Comparison of ENCODE assay signal across 9 mouse cellular contexts in genomic region chr8:127499720-127500114, GRCm38 (mm10).
A peak's percentile ranks its signal among the peaks of the same experiment; 100 is the strongest.
DNase-seq lines count a peak whose midpoint lies in the region; ATAC-seq lines count a peak whose summit lies in the region.
"Had no signal": no experiment of that assay in that cellular context is flagged by ENCODE, and none has a peak within 500 bp of the region (broad histone marks: within the 10 kb centered on the region; RNA-seq: fewer than 3 reads in every experiment).

No protein-coding gene starts in this region.

- no peak for DNase-seq in heart, postnatal 10 days
- no peak for DNase-seq in adrenal gland, adult 8-10 months
- DNase-seq in layer of hippocampus, postnatal 14 days (ENCODE audit: low spot score in 2 of 2), result no peak
- DNase-seq: kidney, postnatal 14 days had no signal

- no peaks in the 10 kb centered on the region for H3K9me3 ChIP-seq in heart, embryonic 14.5 days (ENCODE audit: control insufficient read depth, low read length)

- H3K27me3 ChIP-seq in heart, embryonic 14.5 days (ENCODE audit: control insufficient read depth, insufficient read depth, low read length), result no peaks in the 10 kb centered on the region

- no peak overlapping the region for H3K27ac ChIP-seq in heart, embryonic 14.5 days (replicated peaks in 1 of 2; ENCODE audit: control insufficient read depth in 1 of 2, insufficient read depth in 1 of 2, low read depth in 2 of 2, low read length in 2 of 2)

- peaks cover 0 to 14% of the 10 kb centered on the region in 2 experiments; a peak in 2 of 4 replicates for H3K4me1 ChIP-seq in heart, embryonic 14.5 days (ENCODE audit: control insufficient read depth in 2 of 2, insufficient read depth in 2 of 2, low read length in 2 of 2)

- no peaks in the 10 kb centered on the region for H3K36me3 ChIP-seq in heart, embryonic 14.5 days (ENCODE audit: control insufficient read depth, insufficient read depth, low read length)

- peak overlapping the region; percentile 34 for H3K4me2 ChIP-seq in heart, embryonic 14.5 days (ENCODE audit: low read length)

- WGBS in heart, embryonic 14.5 days, result 55% methylated on average over 13 of the region's 13 CpGs

- intact Hi-C loops in heart, postnatal 10 days (cut with DNase I), result no loop called here

- no peak overlapping the region for H3K4me3 ChIP-seq in heart, embryonic 14.5 days (ENCODE audit: control insufficient read depth in 1 of 2, insufficient read depth in 1 of 2, low read depth in 1 of 2, low read length in 2 of 2)

- no peak overlapping the region for H3K9ac ChIP-seq in heart, embryonic 14.5 days (ENCODE audit: low read length)

- ATAC-seq in heart, embryonic 14.5 days (ENCODE audit: insufficient number of reproducible peaks, insufficient read depth, low FRiP score, low read depth), result no peak
- peak; percentile 42 for ATAC-seq in CD4-positive, CD25-positive, alpha-beta regulatory T cell, adult 4 months
- peak; percentile 42 for ATAC-seq in granulocyte monocyte progenitor cell, adult 5-6 weeks (replicated peaks; ENCODE audit: poor library complexity, severe bottlenecking)
- peak; percentile 49 for ATAC-seq in megakaryocyte progenitor cell, adult 5-6 weeks (replicated peaks; ENCODE audit: poor library complexity)
- ATAC-seq in erythroid progenitor cell, adult 5-6 weeks (replicated peaks; ENCODE audit: low FRiP score, poor library complexity, severe bottlenecking), result no peak

Comparison
In these comparisons a context has a peak if more than half of its experiments do, and no peak if none do; other contexts are left out.
1. ATAC-seq: peak in CD4-positive, CD25-positive, alpha-beta regulatory T cell, adult 4 months (single experiment), granulocyte monocyte progenitor cell, adult 5-6 weeks (single experiment) and megakaryocyte progenitor cell, adult 5-6 weeks (single experiment); none in heart, embryonic 14.5 days (single experiment) and erythroid progenitor cell, adult 5-6 weeks (single experiment).